Mouse (Mus musculus): Measurements from ENCODE around the gene Mrpl22.
A peak's percentile ranks its signal among the peaks of the same experiment; 100 is the strongest.

GRCm38 (mm10) chr11:58179563-58179962, 8.1 kb downstream of the Mrpl22 start:
- TF ChIP-seq POLR2A (IDR thresholded peaks at IDR 0.05; ENCODE audit: extremely low read depth, insufficient read depth, low read length), result no peak
- TF ChIP-seq CTCF (IDR thresholded peaks at IDR 0.05; ENCODE audit: extremely low read depth, insufficient read depth, low read length), result peak; percentile 82
